Mouse (Mus musculus): ENCODE results near the gene Dync1i1. TPM values are rescaled to one million over a fixed set of nuclear protein-coding genes. Genes with fewer than 3 reads are reported as not detected.

The Dync1i1 gene
- polyA plus RNA-seq, 1 experiment from 2014 or later, result 3.3 TPM

DNA sequence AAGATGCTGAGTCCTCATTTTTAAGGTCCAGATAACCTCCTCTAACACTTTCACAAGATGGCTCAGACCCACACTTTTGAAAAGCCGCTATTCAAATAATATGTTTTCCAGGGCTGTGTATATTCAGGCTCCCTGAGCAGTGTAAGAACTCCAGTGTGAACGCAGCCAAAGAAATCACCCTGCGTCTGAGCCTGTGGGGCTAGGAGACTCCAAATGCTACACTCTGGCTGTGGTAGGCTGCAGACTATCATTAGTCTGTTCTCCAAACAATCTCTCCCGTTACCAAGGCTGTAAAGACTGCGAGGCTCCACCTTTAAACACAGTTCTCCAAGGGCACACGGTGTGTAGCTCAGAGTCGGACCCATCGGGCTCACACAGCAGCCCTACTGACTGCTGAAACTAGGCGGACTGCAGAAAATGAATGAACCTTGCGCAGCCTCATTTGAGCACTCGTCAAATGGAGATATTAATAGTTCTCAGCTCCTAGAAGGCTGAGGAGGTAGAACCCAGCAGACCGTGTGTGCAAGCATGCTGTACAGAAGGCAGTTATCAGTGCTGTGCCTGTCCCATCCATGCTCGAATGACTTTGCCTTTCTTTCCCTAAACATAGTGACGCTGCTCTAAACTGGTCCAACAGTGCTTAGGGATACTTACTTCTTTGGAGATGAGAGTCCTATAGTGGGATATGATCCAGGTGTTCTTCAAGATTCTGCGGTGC lies 146.3 kb downstream of the Dync1i1 start:
- Histone ChIP-seq H3K36me3 (ENCODE audit: control insufficient read depth, insufficient read depth, low read length) (no peaks in the 10 kb centered on the region), H3K4me1 (ENCODE audit: control insufficient read depth, insufficient read depth, low read length) (0 out of 2 replicates have a peak, but pooled peaks cover 3% of the 10 kb centered on the region), H3K27ac (ENCODE audit: low read depth, low read length) (no peak overlapping the region), H3K9ac (ENCODE audit: low read depth, low read length) (no peak overlapping the region), H3K4me3 (ENCODE audit: low read depth, low read length) (no peak overlapping the region), H3K4me2 (no peak overlapping the region), H3K27me3 (ENCODE audit: control insufficient read depth, insufficient read depth, low read length) (no peaks in the 10 kb centered on the region), H3K9me3 (replicated peaks; ENCODE audit: control insufficient read depth, low read length) (no peaks in the 10 kb centered on the region)
- no peak for ATAC-seq (replicated peaks; ENCODE audit: insufficient number of reproducible peaks, low FRiP score, low TSS enrichment)
- WGBS (ENCODE audit: insufficient replicate concordance), result 65% methylated on average over 15 of the region's 15 CpGs

DNA sequence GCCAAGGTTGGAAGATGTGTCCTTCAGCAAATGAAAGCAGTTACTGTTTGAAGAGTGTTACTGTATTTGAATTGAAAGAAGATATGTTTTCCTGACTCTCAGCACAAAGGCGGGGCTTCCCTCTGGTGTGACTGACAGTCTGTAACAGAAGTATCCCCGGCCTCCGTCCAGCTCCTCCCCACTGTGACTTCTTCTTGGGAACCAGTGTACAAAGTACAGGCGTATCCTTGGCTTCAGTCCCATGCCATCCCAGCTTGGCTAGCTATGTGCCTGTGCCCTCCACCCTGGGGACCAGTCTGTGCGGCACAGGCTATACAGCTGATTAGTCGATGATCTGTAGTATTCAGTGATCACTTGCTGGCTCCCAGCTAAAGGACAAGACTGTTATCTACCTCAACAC lies 163.9 kb downstream of the Dync1i1 start:
- WGBS (ENCODE audit: insufficient replicate concordance), result 81% methylated on average over 6 of the region's 6 CpGs
- Histone ChIP-seq H3K27ac (ENCODE audit: low read depth, low read length) (no peak overlapping the region), H3K4me1 (ENCODE audit: control insufficient read depth, insufficient read depth, low read length) (no peaks in the 10 kb centered on the region), H3K4me3 (ENCODE audit: low read depth, low read length) (no peak overlapping the region), H3K9ac (ENCODE audit: low read depth, low read length) (no peak overlapping the region), H3K4me2 (no peak overlapping the region), H3K27me3 (ENCODE audit: control insufficient read depth, insufficient read depth, low read length) (no peaks in the 10 kb centered on the region), H3K36me3 (ENCODE audit: control insufficient read depth, insufficient read depth, low read length) (no peaks in the 10 kb centered on the region), H3K9me3 (replicated peaks; ENCODE audit: control insufficient read depth, low read length) (no peaks in the 10 kb centered on the region)
- no peak for ATAC-seq (replicated peaks; ENCODE audit: insufficient number of reproducible peaks, low FRiP score, low TSS enrichment)

- Histone ChIP-seq H3K4me2 (no peak overlapping the region), H3K4me3 (ENCODE audit: low read depth, low read length) (no peak overlapping the region), H3K9me3 (replicated peaks; ENCODE audit: control insufficient read depth, low read length) (no peaks in the 10 kb centered on the region), H3K27ac (ENCODE audit: low read depth, low read length) (no peak overlapping the region), H3K9ac (ENCODE audit: low read depth, low read length) (no peak overlapping the region), H3K4me1 (ENCODE audit: control insufficient read depth, insufficient read depth, low read length) (no peaks in the 10 kb centered on the region), H3K36me3 (ENCODE audit: control insufficient read depth, insufficient read depth, low read length) (no peaks in the 10 kb centered on the region), H3K27me3 (ENCODE audit: control insufficient read depth, insufficient read depth, low read length) (no peaks in the 10 kb centered on the region)
- 73% methylated on average over 7 of the region's 7 CpGs for WGBS (ENCODE audit: insufficient replicate concordance)
- no peak for ATAC-seq (replicated peaks; ENCODE audit: insufficient number of reproducible peaks, low FRiP score, low TSS enrichment)
Measured at GRCm38 (mm10) chr6:5911295-5911694, 185.9 kb downstream of the Dync1i1 start.

DNA sequence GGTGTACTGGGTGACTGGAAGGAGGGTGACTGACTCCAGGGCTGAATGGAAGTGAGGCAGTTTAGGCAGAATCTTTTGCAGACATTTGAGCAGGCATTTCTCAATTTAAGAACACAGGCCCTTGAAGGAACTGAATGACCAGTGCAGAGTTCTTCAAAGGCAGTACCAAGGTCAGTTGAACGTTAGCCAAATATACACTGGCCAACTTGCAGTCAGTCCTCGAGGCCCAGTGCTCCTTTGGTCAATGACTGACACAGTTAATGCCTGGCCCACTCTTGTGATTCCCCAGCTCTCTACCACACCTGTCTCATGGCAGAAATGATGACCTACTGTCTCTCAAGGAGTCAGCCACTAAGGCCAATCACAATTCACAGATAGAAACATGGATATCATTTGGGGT lies 189.6 kb downstream of the Dync1i1 start:
- Histone ChIP-seq H3K4me1 (ENCODE audit: control insufficient read depth, insufficient read depth, low read length) (no peaks in the 10 kb centered on the region), H3K27ac (ENCODE audit: low read depth, low read length) (no peak overlapping the region), H3K4me2 (no peak overlapping the region), H3K9ac (ENCODE audit: low read depth, low read length) (no peak overlapping the region), H3K36me3 (ENCODE audit: control insufficient read depth, insufficient read depth, low read length) (no peaks in the 10 kb centered on the region), H3K9me3 (replicated peaks; ENCODE audit: control insufficient read depth, low read length) (no peaks in the 10 kb centered on the region), H3K27me3 (ENCODE audit: control insufficient read depth, insufficient read depth, low read length) (no peaks in the 10 kb centered on the region), H3K4me3 (ENCODE audit: low read depth, low read length) (no peak overlapping the region)
- 64% methylated on average over 2 of the region's 2 CpGs for WGBS (ENCODE audit: insufficient replicate concordance)
- ATAC-seq (replicated peaks; ENCODE audit: insufficient number of reproducible peaks, low FRiP score, low TSS enrichment), result no peak

GRCm38 (mm10) chr6:5920670-5921069 lies 195.2 kb downstream of the Dync1i1 start:
- H3K9me3 ChIP-seq (replicated peaks; ENCODE audit: control insufficient read depth, low read length), result no peaks in the 10 kb centered on the region
- H3K9ac ChIP-seq (ENCODE audit: low read depth, low read length), result no peak overlapping the region
- H3K4me3 ChIP-seq (ENCODE audit: low read depth, low read length), result no peak overlapping the region
- no peak overlapping the region for H3K27ac ChIP-seq (ENCODE audit: low read depth, low read length)
- no peak overlapping the region for H3K4me2 ChIP-seq
- 60% methylated on average over 4 of the region's 4 CpGs for WGBS (ENCODE audit: insufficient replicate concordance)
- no peaks in the 10 kb centered on the region for H3K27me3 ChIP-seq (ENCODE audit: control insufficient read depth, insufficient read depth, low read length)
- no peaks in the 10 kb centered on the region for H3K36me3 ChIP-seq (ENCODE audit: control insufficient read depth, insufficient read depth, low read length)
- ATAC-seq (replicated peaks; ENCODE audit: insufficient number of reproducible peaks, low FRiP score, low TSS enrichment), result no peak
- no peaks in the 10 kb centered on the region for H3K4me1 ChIP-seq (ENCODE audit: control insufficient read depth, insufficient read depth, low read length)

DNA sequence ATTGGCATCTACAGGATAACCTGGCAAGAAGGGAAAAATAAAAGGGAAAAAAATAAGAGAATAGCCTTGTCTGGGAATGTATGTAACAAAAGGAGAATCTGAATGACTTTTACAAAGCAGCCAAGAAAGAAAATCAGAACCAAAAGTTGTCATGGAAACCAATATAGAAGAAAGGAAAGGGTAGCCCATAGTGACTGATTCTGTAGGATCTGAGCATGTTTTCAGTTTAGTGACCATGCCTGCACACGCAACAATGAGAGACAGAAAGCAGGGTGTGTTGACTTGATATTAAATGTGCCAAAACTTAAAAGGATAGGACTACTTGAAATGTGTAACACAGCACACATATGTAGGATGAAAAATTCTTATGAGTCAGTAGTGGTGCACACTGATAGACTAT lies 197.2 kb downstream of the Dync1i1 start:
- Histone ChIP-seq H3K4me1 (ENCODE audit: control insufficient read depth, insufficient read depth, low read length) (no peaks in the 10 kb centered on the region), H3K4me3 (ENCODE audit: low read depth, low read length) (no peak overlapping the region), H3K9ac (ENCODE audit: low read depth, low read length) (no peak overlapping the region), H3K9me3 (replicated peaks; ENCODE audit: control insufficient read depth, low read length) (no peaks in the 10 kb centered on the region), H3K27me3 (ENCODE audit: control insufficient read depth, insufficient read depth, low read length) (no peaks in the 10 kb centered on the region), H3K27ac (ENCODE audit: low read depth, low read length) (no peak overlapping the region), H3K36me3 (ENCODE audit: control insufficient read depth, insufficient read depth, low read length) (no peaks in the 10 kb centered on the region), H3K4me2 (no peak overlapping the region)
- no peak for ATAC-seq (replicated peaks; ENCODE audit: insufficient number of reproducible peaks, low FRiP score, low TSS enrichment)
- WGBS (ENCODE audit: insufficient replicate concordance), result 85% methylated on average over 1 of the region's 1 CpGs

- Histone ChIP-seq H3K36me3 (ENCODE audit: control insufficient read depth, insufficient read depth, low read length) (no peaks in the 10 kb centered on the region), H3K9me3 (replicated peaks; ENCODE audit: control insufficient read depth, low read length) (no peaks in the 10 kb centered on the region), H3K4me2 (no peak overlapping the region), H3K4me3 (ENCODE audit: low read depth, low read length) (no peak overlapping the region), H3K4me1 (ENCODE audit: control insufficient read depth, insufficient read depth, low read length) (no peaks in the 10 kb centered on the region), H3K27me3 (ENCODE audit: control insufficient read depth, insufficient read depth, low read length) (no peaks in the 10 kb centered on the region), H3K27ac (ENCODE audit: low read depth, low read length) (no peak overlapping the region), H3K9ac (ENCODE audit: low read depth, low read length) (no peak overlapping the region)
- no peak for ATAC-seq (replicated peaks; ENCODE audit: insufficient number of reproducible peaks, low FRiP score, low TSS enrichment)
- WGBS (ENCODE audit: insufficient replicate concordance), result 84% methylated on average over 7 of the region's 7 CpGs
Measured at GRCm38 (mm10) chr6:5923148-5923547, 197.7 kb downstream of the Dync1i1 start.

GRCm38 (mm10) chr6:5930140-5930539 lies 204.7 kb downstream of the Dync1i1 start:
- H3K27ac ChIP-seq (ENCODE audit: low read depth, low read length), result no peak overlapping the region
- 84% methylated on average over 8 of the region's 8 CpGs for WGBS (ENCODE audit: insufficient replicate concordance)
- no peak overlapping the region for H3K4me3 ChIP-seq (ENCODE audit: low read depth, low read length)
- no peaks in the 10 kb centered on the region for H3K9me3 ChIP-seq (replicated peaks; ENCODE audit: control insufficient read depth, low read length)
- H3K27me3 ChIP-seq (ENCODE audit: control insufficient read depth, insufficient read depth, low read length), result no peaks in the 10 kb centered on the region
- H3K4me1 ChIP-seq (ENCODE audit: control insufficient read depth, insufficient read depth, low read length), result no peaks in the 10 kb centered on the region
- H3K4me2 ChIP-seq, result no peak overlapping the region
- H3K9ac ChIP-seq (ENCODE audit: low read depth, low read length), result no peak overlapping the region
- H3K36me3 ChIP-seq (ENCODE audit: control insufficient read depth, insufficient read depth, low read length), result no peaks in the 10 kb centered on the region
- ATAC-seq (replicated peaks; ENCODE audit: insufficient number of reproducible peaks, low FRiP score, low TSS enrichment), result no peak

Measured in heart, embryonic 11.5 days (tissue).